Mouse (Mus musculus): ENCODE measurements around the gene Ncapd3.

Gene Ncapd3

GRCm38 (mm10) chr9:27029828-27030762 is at the start of gene Ncapd3, which contains the start of gene Vps26b:
Gene Ncapd3, plus strand, starts transcription at chr9:27030175.
Gene Vps26b, minus strand, starts transcription at chr9:27030065.
- peak; percentile 92 for DNase-seq (ENCODE audit: extremely low read depth, insufficient read length, low spot score)

DNA sequence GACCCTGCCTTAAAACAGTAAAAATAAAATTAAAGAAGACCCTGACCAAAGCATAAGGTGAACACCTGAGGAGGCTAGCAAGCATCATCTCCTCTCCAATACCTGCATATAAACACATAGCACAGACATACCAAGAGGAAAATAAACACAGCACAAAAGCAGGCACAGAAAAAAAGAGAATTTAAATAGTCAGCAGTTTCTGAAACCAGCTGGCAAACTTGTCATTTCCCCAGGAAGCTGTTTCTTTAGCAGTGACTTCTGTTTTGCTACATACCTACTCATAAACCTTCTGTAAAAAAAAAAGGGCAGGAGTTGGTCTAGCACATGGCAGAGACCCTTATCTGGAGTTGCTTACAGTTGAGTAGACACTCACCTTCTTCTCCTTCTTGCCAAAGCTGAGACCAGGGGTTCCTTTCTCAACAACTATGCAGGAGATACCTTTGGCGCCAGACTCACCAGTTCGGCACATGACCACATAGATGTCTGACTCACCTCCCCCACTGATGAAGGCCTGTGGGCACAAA is 44.8 kb upstream of the Ncapd3 start:
- DNase-seq (ENCODE audit: extremely low read depth, insufficient read length, low spot score), result no peak

GRCm38 (mm10) chr9:26985668-26986277 is 44.2 kb upstream of the Ncapd3 start:
- DNase-seq (ENCODE audit: extremely low read depth, insufficient read length, low spot score), result no peak

- DNase-seq (ENCODE audit: extremely low read depth, insufficient read length, low spot score), result no peak
Measured at GRCm38 (mm10) chr9:26990181-26990580, 39.8 kb upstream of the Ncapd3 start.

DNA sequence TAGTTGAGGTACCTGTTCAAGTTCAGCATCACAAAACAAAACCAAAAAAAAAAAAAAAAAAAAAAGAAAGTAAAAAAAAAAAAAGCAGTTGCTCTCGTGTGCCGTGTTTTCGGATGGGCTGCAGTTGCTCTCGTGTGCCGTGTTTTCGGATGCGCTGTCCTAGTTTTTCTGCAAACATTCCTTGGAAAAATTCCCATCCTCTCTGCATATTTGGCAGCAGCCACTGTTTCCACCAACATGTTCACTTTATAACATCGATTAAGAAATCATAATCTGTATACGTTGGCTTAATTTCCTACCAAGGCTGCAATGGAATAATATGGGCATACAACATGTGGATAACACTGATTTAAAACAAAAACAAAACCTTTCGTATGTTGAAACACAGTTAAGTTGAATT is 36.9 kb upstream of the Ncapd3 start:
- no peak for DNase-seq (ENCODE audit: extremely low read depth, insufficient read length, low spot score)

- DNase-seq (ENCODE audit: extremely low read depth, insufficient read length, low spot score), result no peak
Measured at GRCm38 (mm10) chr9:26993900-26994299, 36.1 kb upstream of the Ncapd3 start.

GRCm38 (mm10) chr9:26997062-26997461 is 32.9 kb upstream of the Ncapd3 start:
- DNase-seq (ENCODE audit: extremely low read depth, insufficient read length, low spot score), result no peak

DNA sequence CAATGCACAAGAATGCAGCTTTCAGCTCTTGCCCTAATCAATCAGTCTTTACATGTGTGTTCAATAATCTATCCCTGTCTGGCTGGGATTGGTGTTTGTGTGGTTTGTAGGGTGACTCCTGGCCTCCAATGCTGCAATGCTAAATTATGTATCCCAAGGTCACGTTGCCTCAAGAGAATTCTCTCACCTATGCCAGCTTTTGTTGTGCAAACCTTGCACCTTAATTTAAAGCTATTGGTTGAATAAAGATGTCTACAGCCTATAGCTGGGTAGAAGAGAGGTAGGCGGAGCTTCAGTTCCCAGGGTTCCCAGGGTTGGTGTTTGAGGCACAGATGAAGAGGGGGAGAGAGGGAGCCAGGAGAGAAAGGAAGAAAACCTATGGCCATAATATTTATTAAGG is 32.5 kb upstream of the Ncapd3 start:
- DNase-seq (ENCODE audit: extremely low read depth, insufficient read length, low spot score), result no peak

DNA sequence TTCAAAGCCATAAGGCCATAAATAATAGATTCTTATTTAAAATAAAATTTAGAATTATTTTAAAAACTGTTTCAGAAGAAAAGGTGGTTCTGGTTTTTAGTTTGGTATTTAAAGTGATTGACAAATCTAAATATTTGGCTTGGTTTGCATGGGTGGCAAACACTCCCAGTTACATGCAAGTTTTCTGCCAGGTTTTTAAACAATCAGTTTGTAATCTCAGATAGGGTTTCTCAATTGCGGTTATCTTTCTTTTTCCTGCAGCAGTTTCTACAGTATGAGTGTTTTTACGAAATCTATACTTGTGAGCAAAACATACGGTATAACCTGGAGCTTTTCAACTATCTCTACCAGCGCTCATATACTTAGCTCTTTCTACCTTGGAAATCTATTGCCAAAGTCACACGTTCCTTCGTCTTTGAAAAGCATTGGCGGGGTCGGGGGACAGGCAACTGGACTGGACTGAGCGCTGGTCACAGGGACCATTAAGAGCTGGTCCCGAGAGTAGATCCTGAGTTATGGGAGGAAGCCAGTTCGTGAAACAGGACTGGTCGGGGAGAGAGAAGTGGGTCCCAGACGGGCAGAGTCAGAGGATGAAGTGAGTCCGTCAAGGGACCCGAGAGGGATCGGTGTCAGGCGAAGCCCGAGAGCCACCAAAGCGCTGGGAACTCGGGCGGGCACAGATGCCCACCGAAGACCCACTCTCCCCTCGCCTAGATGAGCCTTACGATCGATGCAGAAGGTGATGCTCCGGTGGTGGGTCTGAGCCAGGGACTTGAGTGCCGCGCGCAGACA is 31.1 kb upstream of the Ncapd3 start:
- DNase-seq (ENCODE audit: extremely low read depth, insufficient read length, low spot score), result no peak

DNA sequence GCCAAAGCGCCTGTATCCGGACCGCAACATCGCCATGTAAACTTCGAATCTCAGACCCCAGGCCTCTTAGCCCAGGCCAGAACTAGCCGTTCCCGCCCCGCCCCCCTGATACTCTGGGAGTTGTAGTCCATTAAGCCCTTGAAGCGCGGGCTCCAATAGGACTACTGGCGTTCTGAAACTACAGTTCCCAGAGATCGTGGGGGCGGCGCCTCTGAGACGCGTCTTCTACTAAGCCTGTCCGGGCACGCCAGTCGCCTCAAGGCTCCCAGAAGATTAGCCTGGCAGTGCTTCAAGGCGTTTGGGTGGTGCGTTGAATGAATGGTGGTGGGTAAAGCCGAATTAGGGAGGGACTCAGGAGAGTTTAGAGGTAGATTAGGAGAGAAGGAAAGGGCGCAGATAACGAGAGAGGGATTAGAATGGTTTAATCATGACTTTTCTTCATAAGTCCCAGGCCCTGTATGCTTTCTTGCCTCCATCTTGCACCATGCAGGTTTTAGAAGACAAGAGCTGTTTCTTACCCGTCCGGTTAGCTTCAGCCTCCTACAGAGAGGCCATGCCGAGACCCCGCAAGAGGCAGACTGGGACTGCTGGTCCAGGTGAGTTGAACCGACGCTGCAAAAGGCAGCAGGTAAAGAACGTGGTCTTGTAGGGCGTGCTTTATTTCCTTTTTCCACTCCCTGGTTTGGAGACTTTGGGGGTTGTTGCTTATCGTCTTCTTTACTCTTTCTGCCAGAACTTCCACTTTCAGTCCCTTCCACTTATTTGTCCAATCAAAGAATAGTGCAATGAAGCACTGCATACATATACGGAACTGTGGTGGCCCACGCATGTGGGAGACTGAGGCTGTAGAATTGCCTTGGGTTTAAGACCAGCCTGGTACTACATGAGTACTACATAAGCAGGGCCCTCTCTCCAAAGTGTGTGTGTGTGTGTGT is 30.2 kb upstream of the Ncapd3 start, which contains the start of the genes Acad8 and Thyn1:
Gene Acad8 (minus strand): TSS at position 106 of the 935 bp plus-strand sequence.
Gene Thyn1 (plus strand): TSS at position 250 of the 935 bp plus-strand sequence.
- peak; percentile 87 for DNase-seq (ENCODE audit: extremely low read depth, insufficient read length, low spot score)

DNA sequence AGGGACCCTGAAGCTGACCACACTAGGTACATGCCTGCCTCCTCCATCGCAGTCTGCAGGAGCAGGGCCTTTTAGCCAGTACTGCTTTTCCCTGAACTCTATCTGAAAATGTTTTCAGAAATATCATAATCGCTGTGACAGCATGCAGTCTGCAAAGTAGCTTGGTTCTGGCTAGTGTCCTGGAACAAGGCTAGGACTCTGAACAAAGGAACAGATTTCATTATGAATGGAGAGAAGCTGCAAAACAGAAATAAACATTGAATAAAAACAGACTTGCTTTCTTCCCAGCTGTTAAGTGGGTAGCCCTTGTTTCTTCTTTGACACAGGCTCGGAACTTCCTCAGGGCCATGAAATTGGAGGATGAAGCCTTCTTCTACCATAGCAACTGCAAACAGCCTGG is 24.7 kb upstream of the Ncapd3 start:
- DNase-seq (ENCODE audit: extremely low read depth, insufficient read length, low spot score), result no peak

DNA sequence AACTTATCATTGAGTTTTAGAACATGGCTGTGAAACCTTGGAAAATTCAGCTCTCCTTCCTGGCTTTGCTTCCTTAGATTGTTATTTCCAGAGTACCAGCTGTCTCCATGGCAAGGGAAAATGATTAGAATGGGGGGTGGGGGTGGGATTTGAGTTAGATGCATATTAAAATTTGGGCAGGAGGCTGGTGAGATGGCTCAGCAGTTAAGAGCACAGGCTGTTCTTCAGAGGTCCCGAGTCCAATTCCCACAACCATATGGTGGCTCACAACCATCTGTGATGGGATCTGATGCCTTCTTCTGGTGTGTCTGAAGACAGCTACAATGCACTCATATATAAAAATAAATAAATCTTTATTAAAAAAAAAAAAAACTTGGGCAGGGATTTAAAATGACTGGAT is 24.0 kb upstream of the Ncapd3 start:
- DNase-seq (ENCODE audit: extremely low read depth, insufficient read length, low spot score), result no peak

- DNase-seq (ENCODE audit: extremely low read depth, insufficient read length, low spot score), result no peak
Measured at GRCm38 (mm10) chr9:27006866-27007265, 23.1 kb upstream of the Ncapd3 start.

DNA sequence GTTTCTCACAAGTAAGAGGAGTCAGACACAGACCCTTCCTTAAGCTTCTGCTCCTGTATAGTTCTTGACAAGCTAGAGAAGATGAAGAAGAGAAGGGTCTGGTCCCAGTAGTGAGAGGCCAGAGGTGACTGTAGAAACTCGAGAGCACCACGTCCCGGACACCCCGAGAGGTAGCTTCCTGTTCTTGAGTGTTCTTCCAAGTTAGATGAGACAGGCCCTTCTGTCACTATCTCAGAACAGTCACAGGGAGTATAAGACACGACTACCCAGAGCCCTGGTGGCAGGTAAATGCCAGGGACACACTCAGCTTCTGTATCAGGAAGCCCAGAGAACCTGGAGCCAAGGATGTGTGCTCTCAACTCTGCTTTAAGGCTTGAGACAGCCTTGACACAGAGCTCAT is 20.7 kb upstream of the Ncapd3 start:
- DNase-seq (ENCODE audit: extremely low read depth, insufficient read length, low spot score), result no peak

DNA sequence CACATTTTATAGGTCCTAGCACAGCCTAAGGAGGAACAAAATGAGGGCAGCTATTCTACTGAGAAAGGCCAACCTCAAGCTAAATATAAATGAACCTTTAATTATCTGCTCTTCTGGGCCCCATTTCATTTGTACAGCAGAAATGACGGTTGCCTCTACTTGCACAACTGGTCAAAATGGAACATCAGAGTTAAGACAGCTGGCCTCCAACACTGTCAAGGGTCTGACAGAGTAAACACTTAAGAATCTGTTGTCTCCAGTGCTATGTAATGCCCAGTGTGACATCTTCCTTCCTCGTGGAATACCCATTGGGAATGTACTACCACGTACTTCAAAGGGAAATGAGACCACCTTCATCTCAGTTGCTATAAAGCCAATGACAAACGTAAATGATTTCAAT is 18.4 kb upstream of the Ncapd3 start:
- no peak for DNase-seq (ENCODE audit: extremely low read depth, insufficient read length, low spot score)

- DNase-seq (ENCODE audit: extremely low read depth, insufficient read length, low spot score), result no peak
Measured at GRCm38 (mm10) chr9:27018961-27019360, 11.0 kb upstream of the Ncapd3 start.

GRCm38 (mm10) chr9:27023681-27024080 is 6.3 kb upstream of the Ncapd3 start:
- no peak for DNase-seq (ENCODE audit: extremely low read depth, insufficient read length, low spot score)

GRCm38 (mm10) chr9:27026708-27027107 is 3.3 kb upstream of the Ncapd3 start:
- peak; percentile 49 for DNase-seq (ENCODE audit: extremely low read depth, insufficient read length, low spot score)

DNA sequence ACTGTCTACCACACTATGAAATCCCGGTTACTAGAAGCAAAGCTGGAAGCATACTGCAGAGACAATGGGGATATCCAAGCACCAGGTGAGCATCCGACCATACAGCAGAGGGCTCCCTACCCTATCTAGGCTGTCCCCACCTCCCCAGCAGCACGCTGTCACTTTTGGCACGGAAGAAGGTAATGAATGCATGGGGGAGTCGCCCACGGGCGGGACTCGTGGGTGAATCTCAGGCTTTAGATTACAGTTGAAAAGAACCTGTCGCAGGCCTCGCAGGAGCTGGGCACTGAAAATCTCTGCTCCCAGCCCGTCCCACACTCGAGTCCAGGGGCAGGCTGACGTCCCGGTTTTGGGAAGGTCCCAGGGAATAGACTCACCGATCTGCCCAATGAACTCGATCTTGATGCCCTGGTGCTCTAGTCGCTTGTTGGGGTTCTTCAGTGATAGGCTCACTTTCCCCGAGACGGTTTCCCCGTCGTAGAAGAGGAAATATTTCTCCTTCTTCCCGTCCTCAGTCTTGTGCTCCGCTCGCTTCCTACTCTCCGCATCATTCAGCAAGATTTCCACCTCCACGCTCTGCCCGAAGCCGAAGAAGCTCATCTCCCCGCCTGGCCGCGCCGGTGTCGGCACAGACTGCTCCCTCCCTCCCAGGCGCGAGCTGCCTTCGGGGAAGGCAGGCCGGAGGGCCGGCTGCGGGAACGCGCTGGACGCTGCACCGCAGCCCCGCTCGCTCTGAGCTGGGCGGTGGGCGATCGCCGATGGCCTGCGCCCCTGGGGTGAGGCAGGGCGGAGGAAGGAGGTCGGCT is 750 bp upstream of the Ncapd3 start:
- no peak for DNase-seq (ENCODE audit: extremely low read depth, insufficient read length, low spot score)
